Mouse (Mus musculus) midbrain, postnatal 0 days (tissue): ENCODE measurements at regions not wholly inside any gene's neighbourhood (a gene's known extent, or its start where the extent isn't known, plus 50 kb on each side); places are given as distances from the start of the nearest gene placed in this dataset.

Experiments
- ATAC-seq: fragments of 200-750 bp; cut with Nextera tagmentation; 2 replicates; pipeline ENCODE4 v1.8.0; 2017; ENCODE audit warnings: moderate number of reproducible peaks, mild to moderate bottlenecking, moderate TSS enrichment, moderate library complexity; ENCODE audit not compliant: low FRiP score
- DNase-seq: peaks from one replicate; pipeline ENCODE4 v3.0.0-alpha.2; 2015; ENCODE audit warnings: low spot score
- H3K27ac ChIP-seq: fragments of 300-500 bp; sonication (generic); 2 replicates; pipeline ENCODE4 v1.5.1; 2014; ENCODE audit warnings: low read depth, mild to moderate bottlenecking, low read length, mixed read lengths
- H3K27me3 ChIP-seq: fragments of 300-500 bp; sonication (generic); 2 replicates; pipeline ENCODE4 v1.6.1; 2014; ENCODE audit warnings: low read length, control low read depth, mixed read lengths; ENCODE audit not compliant: insufficient read depth
- H3K36me3 ChIP-seq: fragments of 300-500 bp; sonication (generic); 2 replicates; pipeline ENCODE4 v1.6.1; 2014; ENCODE audit warnings: low read length, control low read depth, mixed read lengths; ENCODE audit not compliant: insufficient read depth
- H3K4me1 ChIP-seq: fragments of 300-500 bp; sonication (generic); 2 replicates; pipeline ENCODE4 v1.6.1; 2014; ENCODE audit warnings: mild to moderate bottlenecking, control low read depth, antibody characterized with exemption, low read length, mixed read lengths; ENCODE audit not compliant: insufficient read depth
- H3K4me2 ChIP-seq: fragments of 300-500 bp; sonication (generic); 2 replicates; pipeline ENCODE4 v1.6.1; 2014; ENCODE audit warnings: low read depth, mild to moderate bottlenecking, low read length, mixed read lengths; ENCODE audit not compliant: poor library complexity, severe bottlenecking
- H3K4me3 ChIP-seq: fragments of 300-500 bp; sonication (generic); 2 replicates; pipeline ENCODE4 v1.5.1; 2014; ENCODE audit warnings: low read depth, mild to moderate bottlenecking, low read length, moderate library complexity
- H3K9ac ChIP-seq: fragments of 300-500 bp; sonication (generic); replicated peaks from 2 replicates; pipeline ENCODE4 v1.6.1; 2014; ENCODE audit warnings: mild to moderate bottlenecking, low read length, moderate library complexity, mixed read lengths; ENCODE audit not compliant: poor library complexity, severe bottlenecking
- H3K9me3 ChIP-seq: fragments of 300-500 bp; sonication (generic); 2 replicates; pipeline ENCODE4 v1.6.1; 2016; ENCODE audit warnings: low read length, control low read depth
- CTCF ChIP-seq: IDR thresholded peaks from 2 replicates; pipeline ENCODE4 v1.5.1; 2016; ENCODE audit warnings: antibody characterized with exemption, mild to moderate bottlenecking
- WGBS: fragments of 180-500 bp; shearing (Covaris S2); extraction: QIAGEN DNeasy Blood & Tissue Kit; methylation state at CpG from one replicate; pipeline ENCODE4 v1.1.7; 2014; 5-methylcytosine and 5-hydroxymethylcytosine counted together

DNA sequence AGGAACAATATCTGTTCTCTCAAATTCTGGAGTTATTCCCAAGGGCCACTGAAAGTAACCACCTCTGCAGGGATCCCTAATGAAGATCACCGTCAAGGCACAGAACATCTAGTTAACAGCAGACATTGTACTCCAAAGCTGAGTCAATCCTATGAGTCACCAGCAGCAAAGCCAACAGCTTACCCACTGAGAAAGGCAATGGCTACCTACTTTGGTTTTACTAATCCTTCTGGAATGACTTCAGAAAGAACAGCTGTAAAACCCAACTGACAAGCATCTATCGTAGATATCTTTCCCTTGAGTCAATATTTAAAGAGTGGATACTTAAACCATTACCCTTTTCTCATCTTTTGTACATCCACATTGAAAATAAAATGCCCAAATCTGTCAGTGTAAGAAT, 429.5 kb downstream of the Bckdhb start:
- Histone ChIP-seq H3K9ac (no peak overlapping the region), H3K4me1 (no peaks in the 10 kb centered on the region), H3K4me3 (no peak overlapping the region), H3K27ac (no peak overlapping the region), H3K27me3 (no peaks in the 10 kb centered on the region), H3K36me3 (no peaks in the 10 kb centered on the region), H3K9me3 (no peaks in the 10 kb centered on the region), H3K4me2 (no peak overlapping the region)
- ATAC-seq (no peak), DNase-seq (no peak)
- TF ChIP-seq CTCF, result no peak
- WGBS, result 75% methylated on average over 2 of the region's 2 CpGs

DNA sequence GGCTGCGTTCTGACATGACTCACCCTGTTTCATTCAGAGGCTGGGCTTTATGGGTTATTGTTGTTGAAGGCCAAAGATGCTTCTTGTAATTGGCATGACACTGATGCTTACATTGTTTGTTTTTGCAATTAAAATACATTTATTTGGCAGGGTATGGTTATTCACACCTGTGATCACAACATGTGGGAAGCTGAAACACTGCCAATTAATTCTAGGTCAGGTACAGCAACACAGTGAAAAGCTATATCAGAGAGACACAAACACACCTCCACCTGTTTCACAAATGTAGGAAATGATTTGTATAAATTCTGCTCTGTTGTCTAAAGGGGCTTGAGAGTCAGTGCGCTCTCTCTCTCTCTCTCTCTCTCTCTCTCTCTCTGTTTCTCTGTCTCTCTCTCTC, 431.2 kb downstream of the Bckdhb start:
- Histone ChIP-seq H3K9ac (no peak overlapping the region), H3K4me3 (no peak overlapping the region), H3K27me3 (no peaks in the 10 kb centered on the region), H3K4me1 (no peaks in the 10 kb centered on the region), H3K9me3 (no peaks in the 10 kb centered on the region), H3K27ac (no peak overlapping the region), H3K4me2 (no peak overlapping the region), H3K36me3 (no peaks in the 10 kb centered on the region)
- no peak for TF ChIP-seq CTCF
- ATAC-seq, result no peak
- no peak for DNase-seq
- WGBS, result 88% methylated on average over 2 of the region's 2 CpGs

DNA sequence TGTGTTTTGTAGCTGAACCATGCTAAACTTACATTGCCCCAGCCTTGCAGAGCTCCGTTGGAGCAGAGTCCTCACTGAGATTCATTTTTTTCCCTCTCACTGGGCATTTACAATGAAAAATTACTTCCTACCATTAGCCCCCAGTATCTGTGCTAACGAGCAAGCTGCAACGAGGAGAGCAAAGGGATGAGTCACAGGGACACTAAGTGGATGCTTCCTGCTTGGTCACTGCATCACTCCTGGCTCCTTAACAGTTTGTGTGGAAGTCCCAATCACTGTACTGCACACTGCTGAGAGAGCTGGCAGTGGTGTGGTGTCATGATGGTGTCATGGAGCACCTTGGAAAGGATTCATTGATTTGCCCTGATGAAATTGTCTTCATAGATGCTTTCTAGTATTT, 434.9 kb downstream of the Bckdhb start:
- Histone ChIP-seq H3K9ac (no peak overlapping the region), H3K4me2 (no peak overlapping the region), H3K4me3 (no peak overlapping the region), H3K27me3 (no peaks in the 10 kb centered on the region), H3K36me3 (no peaks in the 10 kb centered on the region), H3K27ac (no peak overlapping the region), H3K9me3 (no peaks in the 10 kb centered on the region), H3K4me1 (no peaks in the 10 kb centered on the region)
- DNase-seq (no peak), ATAC-seq (no peak)
- 58% methylated on average over 3 of the region's 3 CpGs for WGBS
- TF ChIP-seq CTCF, result no peak

DNA sequence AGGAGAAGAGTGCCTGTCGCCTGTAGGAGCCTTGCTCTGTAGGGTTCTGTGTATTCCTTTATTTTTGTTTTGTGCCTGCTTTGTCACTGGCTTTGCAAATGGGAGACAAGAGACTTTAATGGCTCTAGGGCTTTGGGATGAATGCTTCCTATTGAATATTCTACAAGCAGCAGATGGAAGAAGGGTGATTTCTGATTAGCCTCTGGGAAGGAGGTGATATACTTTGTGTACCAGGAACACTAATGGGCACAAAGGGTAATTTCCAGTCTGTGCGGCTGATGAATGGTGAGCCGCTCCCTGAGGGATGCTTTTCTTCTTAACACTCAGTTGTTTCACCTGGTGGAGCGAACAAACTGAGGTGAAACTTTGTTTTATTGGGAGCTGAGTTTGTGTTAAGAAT, 435.5 kb downstream of the Bckdhb start:
- no peaks in the 10 kb centered on the region for H3K9me3 ChIP-seq
- no peak overlapping the region for H3K4me2 ChIP-seq
- 62% methylated on average over 4 of the region's 4 CpGs for WGBS
- no peak overlapping the region for H3K9ac ChIP-seq
- DNase-seq (no peak), ATAC-seq (no peak)
- H3K36me3 ChIP-seq, result no peaks in the 10 kb centered on the region
- H3K27me3 ChIP-seq, result no peaks in the 10 kb centered on the region
- H3K4me3 ChIP-seq, result no peak overlapping the region
- H3K27ac ChIP-seq, result no peak overlapping the region
- no peak for TF ChIP-seq CTCF
- no peaks in the 10 kb centered on the region for H3K4me1 ChIP-seq

DNA sequence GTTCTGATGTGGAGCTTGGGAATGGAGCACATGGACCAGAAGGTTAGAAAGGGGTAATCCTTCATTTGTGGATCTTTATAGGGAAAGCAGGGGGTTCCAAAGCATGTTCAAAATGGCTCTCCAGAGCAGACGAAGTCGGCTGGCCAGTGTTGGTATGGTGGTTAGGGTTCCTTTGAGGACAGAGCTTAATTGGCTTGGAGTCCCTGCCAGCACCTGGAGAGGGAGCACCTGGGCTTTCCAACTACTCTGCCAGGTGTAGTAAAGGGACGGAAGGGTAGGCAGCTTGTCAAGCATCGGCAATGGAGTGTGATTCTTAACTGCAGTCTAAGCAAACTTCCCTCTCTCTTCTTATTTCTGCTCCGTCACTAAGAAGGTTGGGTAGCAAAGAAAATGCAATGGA, 438.5 kb downstream of the Bckdhb start:
- ATAC-seq, result no peak
- WGBS, result 94% methylated on average over 5 of the region's 5 CpGs

DNA sequence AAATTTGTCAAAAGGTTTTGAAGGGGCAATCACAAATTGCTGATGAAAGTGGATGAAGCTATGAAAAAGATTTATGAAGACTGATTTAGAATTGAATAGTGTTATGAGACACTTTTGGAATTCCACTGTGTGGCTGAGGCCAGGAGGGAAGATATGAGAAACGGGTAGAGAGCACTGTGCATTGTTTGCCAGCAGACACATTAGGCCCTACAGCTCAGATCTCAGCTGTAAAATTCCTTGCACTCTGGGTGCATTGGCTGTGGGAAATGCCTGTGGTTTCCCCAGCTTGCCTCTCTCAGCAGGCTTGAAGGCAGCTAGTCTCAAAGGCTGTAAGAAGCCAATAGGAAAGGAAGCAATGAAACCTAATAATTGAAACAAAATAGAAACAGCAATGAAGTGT, 444.3 kb downstream of the Bckdhb start:
- no peak for ATAC-seq
- 59% methylated on average over 1 of the region's 1 CpGs for WGBS
- Histone ChIP-seq H3K9ac (no peak overlapping the region), H3K36me3 (no peaks in the 10 kb centered on the region), H3K27me3 (no peaks in the 10 kb centered on the region), H3K4me3 (no peak overlapping the region), H3K9me3 (no peaks in the 10 kb centered on the region), H3K4me2 (no peak overlapping the region), H3K4me1 (no peaks in the 10 kb centered on the region), H3K27ac (no peak overlapping the region)
- no peak for TF ChIP-seq CTCF
- DNase-seq, result no peak

More for the DNA sequence above, 438.5 kb downstream of the Bckdhb start:
- Histone ChIP-seq H3K9me3 (no peaks in the 10 kb centered on the region), H3K9ac (no peak overlapping the region), H3K36me3 (no peaks in the 10 kb centered on the region), H3K4me3 (no peak overlapping the region), H3K27me3 (no peaks in the 10 kb centered on the region), H3K27ac (no peak overlapping the region), H3K4me2 (no peak overlapping the region), H3K4me1 (no peaks in the 10 kb centered on the region)
- TF ChIP-seq CTCF, result no peak
- no peak for DNase-seq

DNA sequence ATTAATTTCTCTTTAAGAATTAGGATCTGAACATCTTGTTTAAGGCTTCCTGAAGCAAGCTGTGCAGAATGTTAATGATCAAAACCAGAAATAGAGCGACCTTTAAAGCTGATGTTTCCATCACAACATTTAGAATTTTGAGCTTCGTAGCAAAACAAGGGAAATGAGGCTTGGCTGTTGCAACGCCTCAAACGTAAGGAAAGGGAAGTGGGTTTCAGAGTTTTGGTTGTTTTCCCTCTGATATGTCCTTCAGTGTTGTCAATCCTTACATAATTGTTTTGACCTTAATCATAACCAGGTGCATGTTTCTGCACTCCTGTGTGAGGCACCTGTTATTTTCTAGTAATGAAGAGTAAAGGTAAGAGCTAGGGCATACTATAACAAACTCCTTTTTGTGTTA, 445.3 kb downstream of the Bckdhb start:
- H3K4me3 ChIP-seq, result no peak overlapping the region
- H3K27me3 ChIP-seq, result no peaks in the 10 kb centered on the region
- WGBS, result 78% methylated on average over 4 of the region's 4 CpGs
- no peaks in the 10 kb centered on the region for H3K9me3 ChIP-seq
- no peak overlapping the region for H3K4me2 ChIP-seq
- no peak for DNase-seq
- H3K36me3 ChIP-seq, result no peaks in the 10 kb centered on the region
- TF ChIP-seq CTCF, result no peak
- no peak for ATAC-seq
- H3K4me1 ChIP-seq, result no peaks in the 10 kb centered on the region
- no peak overlapping the region for H3K27ac ChIP-seq
- H3K9ac ChIP-seq, result no peak overlapping the region
